Mouse (Mus musculus): ENCODE measurements around the gene Mcat.

The Mcat gene

DNA sequence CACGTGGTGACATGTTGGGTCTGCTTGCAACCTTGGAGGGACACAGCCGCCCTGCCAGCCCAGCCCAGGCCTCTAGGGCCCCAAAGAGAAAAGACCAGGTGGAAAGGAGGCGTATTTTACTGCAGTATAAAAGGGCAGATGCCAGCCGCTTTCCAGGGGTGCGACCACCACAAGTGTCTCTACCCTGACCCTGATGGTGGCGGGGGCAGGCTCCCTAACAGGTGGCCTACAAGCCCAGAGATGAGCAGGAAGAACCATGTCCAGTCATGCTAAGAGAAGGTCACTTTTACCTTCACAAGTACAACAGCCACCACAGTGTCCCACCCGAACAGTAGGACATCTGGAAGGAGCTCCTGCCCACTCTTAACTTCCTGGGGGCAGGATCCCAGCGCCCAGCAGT, 12.0 kb upstream of the Mcat start:
- DNase-seq (ENCODE audit: low spot score), result no peak

DNA sequence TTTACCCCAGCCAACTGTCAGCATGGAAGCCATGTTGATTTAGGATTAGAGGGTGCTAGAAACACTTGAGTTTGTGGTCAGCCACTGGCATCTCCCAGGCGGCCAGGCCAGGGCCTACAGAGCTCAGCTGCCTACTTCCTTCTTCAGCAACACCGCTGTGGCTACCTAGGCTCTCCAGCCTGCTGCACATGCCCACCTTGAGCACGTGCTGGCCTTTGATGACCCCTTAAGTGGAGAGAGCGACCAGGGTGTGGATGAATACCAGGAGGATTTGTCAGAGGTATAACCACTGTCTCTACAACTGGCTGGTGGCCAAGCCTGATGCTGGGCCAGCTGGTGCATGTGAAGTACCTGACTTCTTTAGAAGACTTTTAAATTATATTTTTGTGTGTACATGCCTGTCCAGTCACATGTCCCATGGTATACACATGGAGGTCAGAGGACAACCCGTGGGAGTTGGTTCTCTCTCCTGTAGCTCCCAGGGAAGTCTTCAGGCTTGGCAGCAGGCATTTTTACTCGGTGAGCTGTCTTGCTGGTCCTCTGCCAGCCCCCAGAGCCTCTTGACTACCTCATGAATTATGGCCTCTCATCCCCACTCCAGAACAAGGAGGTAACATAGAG, 11.3 kb upstream of the Mcat start:
- DNase-seq (ENCODE audit: low spot score), result no peak

DNA sequence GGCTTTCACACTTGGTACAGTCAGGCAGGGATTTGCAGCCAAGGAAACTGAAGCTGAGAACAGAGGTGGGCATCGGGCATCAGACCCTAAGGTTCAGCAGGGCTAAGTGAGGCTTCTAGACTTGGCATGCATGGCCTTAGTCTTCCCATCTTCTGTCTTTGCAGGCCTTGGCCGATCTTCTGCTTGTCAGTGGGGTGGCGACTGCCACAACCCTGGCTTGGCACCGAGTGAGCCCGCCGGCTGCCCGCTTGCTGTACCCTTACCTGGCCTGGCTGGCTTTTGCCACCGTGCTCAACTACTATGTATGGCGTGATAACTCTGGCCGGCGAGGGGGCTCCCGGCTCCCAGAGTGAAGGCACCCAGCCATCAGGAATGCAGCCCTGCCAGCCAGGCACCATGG, 10.0 kb upstream of the Mcat start:
- DNase-seq (ENCODE audit: low spot score), result no peak

DNA sequence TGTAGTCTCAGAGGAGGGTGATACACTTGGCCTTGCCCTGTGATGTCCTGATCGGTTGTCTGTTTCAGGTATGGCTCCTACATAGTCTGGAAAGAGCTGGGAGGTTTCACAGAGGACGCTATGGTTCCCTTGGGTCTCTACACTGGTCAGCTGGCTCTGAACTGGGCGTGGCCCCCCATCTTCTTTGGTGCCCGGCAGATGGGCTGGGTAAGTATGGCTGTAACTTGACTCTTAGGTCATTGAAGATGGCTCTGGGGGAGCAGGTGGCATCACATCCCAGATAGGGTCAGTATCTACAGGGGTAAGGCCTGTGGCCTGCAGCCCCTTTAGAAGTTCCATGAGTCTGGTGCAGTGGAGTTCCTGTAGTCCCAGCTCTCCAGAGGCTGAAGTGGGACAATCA, 8.5 kb upstream of the Mcat start:
- DNase-seq (ENCODE audit: low spot score), result no peak

DNA sequence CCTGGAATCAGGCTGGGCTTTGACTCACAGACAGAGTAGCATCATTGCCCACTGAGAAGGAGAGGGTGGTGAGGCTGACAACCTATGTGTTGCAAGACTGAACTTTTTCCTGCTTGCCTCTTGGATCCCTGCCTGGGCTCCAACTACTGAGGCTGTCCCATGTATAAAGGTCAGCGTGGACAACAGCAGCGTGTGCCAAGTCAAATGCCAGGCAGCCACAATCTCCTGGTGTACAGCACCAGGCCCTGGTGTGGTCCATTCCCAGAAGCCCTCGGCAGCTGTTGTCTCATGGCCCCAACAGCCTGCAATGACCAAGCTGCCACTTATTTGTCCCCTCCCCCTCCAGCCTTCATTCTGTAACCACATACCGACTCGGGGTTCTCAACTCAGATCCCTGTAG, 8.0 kb upstream of the Mcat start:
- no peak for DNase-seq (ENCODE audit: low spot score)

DNA sequence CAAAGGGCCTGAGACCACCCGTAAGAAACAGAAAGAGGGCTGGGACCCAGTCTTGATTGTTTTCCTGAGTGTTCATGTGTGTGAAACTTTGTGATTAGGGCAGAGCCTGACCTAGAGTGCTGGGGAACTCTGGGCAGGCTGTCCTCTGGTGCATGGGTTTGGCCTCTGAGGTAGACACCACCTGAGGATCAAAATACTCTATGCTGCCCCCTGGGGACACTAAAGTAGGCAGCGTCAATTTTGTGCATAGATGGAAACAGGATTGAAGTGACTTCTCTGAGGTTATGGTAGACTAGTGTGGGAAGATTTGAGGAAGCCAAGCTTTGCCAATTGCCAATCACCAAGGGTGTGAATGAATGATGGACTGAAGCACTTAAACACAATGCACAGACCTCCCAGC, 7.1 kb upstream of the Mcat start:
- DNase-seq (ENCODE audit: low spot score), result no peak

DNA sequence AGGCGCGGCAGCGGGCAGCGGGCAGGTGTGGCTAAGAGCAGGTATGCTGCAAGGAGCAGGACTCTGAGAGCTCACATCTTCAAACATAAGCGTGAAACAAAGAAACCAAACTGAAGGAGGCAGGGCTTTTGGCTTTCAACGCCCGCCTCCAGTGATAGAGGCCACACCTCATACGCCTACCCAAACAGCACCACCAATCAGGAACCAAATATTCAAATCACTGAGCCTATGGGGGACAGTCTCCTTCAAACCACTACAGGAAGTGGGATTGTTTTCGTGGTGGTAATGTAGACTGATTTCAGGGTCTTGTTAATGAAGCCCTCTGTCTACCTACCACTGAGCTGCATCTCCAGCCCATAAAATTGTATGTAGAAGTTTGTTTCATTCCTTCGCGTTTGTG, 6.1 kb upstream of the Mcat start:
- no peak for DNase-seq (ENCODE audit: low spot score)

DNA sequence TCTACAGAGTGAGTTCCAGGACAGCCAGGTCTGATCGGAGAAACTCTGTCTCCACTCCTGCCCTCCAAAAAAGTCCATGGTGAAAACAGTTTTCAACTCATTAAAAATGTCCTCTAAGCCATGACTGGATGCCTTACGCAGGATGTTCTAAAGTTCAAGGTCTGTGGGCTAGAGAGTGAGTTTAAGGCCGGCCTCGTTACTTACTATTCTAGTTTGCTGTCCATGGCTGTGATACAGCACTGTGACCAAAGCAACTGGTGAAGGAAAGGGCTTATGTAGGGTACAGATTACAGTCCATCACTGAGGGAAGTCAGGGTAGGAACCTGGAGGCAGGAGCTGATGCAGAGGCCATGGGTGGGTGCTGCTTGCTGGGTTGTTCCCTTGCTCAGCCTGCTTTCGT, 5.0 kb upstream of the Mcat start:
- no peak for DNase-seq (ENCODE audit: low spot score)

DNA sequence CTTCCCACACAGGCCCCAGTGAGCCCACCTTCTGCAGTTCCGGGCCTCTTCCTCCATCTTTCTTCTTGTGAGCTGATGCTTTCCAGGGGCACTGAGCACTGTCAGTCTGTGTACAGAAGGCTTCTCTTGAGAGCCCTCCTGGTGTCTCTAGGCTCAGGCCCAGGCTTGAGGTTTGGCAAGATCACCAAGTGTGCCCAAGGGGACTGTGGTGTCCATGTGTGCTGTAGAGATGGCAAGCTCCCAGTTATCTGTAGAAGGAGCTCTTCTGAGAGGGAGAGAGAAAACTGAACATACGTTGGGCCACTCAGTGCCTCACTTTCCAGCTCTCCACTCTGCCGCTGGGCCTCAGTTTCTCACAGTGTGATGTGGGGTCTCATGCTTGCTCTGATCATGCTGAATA, 4.1 kb upstream of the Mcat start:
- DNase-seq (ENCODE audit: low spot score), result no peak

DNA sequence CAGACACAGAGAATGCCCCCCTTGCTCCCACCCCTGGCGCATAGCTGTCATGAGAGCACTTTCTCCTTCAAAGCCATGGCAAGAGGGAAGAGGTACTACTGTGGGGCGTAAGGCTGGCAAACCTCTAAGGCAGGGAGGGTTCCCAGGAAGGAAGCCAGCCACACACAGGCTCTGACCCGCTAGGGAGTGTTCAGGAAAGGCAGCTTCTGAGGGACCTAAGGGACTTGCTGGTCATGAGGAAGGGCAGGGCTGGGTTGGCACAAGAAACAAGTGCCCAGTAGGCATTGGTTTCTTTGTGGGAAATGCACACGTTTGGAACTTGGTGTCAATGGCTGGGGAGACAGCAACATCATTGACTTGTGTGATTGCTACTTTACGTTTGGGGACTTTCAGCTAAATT, 2.4 kb upstream of the Mcat start:
- DNase-seq (ENCODE audit: low spot score), result no peak

DNA sequence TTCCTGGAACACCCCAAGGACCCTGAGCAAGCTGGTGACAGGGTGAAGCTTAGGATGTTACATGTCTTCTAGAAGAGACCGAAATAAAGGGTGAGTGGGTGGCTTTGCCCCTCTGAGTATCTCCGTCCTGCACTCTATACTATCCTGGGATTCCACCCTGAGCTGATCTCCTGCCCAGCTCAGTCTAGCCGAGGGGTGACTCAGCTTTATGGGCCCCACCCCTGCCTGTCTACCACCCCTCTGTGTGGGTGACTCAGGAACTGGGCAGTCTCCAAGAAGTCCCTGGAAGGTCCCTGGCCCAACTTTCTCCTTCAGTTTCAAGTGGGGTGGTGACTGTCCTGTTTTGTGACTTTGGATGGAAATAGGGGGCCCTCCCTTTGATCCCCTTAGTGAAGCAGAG, 1.8 kb upstream of the Mcat start:
- no peak for DNase-seq (ENCODE audit: low spot score)

DNA sequence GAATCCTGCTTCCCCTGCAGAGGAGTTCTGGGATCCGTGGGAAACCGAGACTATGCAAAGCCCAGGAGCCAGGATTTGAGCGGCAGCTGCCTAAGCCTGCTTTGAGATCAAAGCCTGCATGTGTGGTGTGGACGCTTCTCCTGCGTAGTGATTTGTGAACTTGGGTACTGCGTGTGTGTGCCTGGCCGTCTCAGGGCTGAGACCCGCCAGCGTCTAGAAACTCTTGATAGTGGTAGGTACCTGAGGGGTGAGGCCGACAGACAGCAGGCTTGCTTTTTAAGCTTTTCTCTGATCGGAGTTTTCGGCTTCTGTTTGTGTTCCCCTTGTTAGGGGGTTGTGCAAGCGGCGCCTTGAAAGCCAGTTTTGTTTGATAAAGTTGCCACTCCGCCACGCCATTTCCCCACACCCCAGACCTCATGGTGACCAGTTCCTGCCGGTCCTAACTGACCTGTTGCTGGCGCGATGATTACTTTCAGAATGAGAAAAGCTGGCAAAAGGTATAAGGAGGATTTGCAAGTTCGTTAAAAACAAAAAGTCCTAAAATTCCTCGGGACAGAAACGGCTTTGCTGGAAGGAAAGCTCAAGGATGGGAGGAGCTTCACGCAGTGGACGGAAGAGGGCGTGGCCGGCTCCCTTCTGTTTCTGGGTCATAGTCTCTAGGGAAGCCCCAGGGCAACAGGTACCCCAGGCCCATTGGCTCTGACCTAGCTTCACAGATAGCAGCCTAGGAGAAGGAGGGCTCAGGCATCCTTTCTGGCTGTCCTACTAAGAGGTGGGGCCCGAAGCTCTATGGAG, 467 bp upstream of the Mcat start:
- peak; percentile 65 for DNase-seq (ENCODE audit: low spot score)

DNA sequence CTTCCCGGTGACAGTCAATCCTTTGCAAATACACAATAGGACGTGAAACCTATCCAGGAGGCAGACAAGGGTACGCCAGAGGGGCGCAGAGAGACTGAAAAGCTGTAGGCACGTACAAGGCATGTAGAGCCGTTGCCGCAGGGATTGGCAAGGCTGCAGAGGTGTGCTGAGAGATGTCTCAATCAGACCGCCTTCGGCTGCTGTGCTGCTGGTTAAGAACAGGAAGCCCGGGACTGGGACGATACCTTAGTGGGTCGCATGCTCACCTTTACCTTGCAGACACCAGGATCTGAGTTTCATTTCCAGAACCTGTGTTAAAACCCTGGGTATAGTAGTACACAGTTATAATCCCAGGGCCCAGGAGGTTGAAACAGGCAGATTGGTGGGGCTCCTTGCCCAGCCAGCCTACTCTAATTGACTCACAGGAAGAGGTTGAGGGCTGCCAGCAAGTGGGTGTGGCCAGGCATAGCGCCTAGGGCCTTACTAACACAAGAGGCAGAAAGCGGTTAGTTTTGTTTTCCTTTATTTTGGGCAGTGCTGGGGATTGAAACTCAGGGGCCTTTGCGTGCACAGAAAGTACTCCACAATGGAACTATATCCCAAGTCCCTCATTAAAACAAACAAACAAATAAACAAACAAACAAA, 839 bp downstream of the Mcat start:
- DNase-seq (ENCODE audit: low spot score), result peak; percentile 65

DNA sequence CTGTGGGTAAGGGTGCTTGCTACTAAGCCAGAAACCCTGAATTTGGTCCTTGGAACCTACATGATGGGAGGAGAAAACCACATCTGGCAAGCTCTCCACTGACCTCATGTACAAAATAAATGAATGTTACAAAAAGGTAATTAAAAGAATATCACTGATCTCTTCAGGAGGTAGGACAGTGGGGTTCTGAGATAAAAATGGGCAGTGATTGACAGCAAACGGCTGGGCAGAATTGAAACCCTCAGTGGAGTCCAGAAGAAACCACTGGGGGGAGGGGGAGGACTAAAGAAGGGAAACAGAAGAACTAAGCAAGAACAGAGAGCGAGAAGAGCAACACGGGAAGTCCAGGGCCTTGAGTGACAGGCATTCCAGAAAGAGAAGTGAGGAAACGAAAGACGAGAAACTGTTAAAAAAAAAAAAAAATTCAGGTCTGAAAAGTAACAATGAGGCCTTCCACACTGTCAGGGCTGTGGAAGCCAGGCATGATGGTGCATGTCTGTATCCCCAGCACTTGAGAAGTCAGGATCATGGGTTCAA, 2.6 kb downstream of the Mcat start:
- DNase-seq (ENCODE audit: low spot score), result no peak

DNA sequence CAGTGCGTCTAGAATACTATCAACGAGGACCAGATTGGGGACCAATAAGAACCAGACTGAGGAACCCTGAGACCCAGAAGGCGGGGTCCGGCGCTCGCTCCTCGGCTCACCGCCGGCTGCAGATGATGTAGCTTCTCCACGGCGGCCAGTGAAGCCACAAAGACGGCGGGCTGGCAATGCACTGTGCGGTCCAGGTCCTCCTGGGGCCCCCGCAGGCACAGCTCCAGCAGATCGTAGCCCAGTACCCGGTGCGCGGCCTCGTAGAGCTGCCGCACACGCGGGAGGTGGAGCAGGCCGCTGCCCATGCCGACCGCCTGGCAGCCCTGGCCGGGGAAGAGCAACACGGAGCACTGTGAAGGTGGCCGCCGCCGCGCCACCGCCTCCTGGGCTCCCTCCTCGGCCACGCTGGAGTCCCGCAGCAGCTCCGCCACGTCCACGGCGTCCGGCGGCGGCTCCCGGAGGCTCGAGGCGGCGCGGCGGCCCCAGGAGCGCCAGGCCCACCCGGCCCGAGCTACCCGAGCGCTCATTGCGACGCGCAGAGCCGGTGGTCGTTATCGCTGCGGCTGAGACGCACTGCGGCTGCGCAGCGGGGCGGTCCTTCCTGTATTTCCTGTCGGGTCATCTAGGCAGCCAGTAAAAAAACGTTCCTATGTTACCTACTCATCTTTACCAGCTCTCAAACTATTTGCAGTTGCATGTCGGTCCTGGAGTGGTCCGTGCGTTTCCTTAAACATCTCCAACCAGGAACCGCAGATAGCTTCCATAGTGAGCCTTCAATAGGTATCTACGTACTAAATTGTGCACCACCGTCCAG, 8.2 kb downstream of the Mcat start:
- DNase-seq (ENCODE audit: low spot score), result peak; percentile 97

DNA sequence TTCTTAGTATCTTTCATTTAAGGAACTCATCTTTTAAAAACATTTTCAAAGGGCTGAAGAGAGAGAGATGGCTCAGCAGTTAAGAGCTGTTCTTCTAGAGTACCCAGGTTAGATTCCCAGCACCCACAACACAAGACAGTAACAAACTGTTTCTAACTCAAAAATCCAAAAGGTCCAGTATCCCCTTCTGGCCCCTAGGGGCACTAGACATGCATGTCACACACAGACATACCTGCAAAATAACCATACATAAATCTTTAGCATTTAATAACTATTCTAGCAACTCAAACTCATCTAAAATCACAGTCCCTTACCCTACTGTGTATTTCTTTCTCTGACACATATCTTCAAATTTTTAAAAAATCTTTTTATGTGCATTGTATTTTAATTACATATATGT, 9.8 kb downstream of the Mcat start:
- DNase-seq (ENCODE audit: low spot score), result no peak

DNA sequence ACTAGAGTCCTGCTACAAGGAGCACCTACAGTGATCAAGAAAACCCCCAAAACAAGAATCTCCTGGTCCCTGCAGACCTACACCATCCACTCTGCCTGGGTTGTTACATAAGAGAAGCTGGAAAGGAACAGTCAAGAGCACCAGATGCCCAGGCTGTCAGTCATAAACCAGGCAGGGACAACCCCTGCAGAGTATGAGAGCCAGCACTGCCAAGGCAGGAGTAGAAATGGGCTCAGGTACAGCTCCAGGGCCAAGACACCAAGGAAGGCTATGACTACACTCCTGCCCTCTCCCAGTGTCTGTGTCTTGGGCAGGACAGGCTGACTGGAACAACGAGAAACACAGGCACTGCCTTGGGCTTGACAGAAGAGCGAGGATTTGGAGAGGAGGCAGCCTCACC, 13.4 kb downstream of the Mcat start:
- no peak for DNase-seq (ENCODE audit: low spot score)

DNA sequence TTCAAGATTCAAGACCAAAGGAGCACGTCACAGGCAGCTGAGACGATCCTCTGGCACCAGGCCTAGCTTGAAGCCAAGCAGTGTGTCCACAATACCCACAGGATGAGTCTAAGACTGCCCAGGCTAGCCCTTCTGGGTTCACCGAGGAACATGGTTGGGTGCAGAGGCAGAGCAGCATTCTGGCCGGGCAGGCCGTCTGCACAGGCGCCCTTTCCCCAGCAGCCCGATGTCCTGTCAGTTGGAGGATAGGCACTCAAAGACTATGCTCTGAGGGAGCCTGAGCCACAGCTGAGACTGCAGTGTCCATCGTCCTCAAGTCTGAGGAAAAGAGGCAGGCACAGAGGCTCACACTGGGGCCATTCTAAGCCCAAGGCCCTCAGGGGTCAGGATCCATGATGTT, 16.4 kb downstream of the Mcat start:
- no peak for DNase-seq (ENCODE audit: low spot score)

DNA sequence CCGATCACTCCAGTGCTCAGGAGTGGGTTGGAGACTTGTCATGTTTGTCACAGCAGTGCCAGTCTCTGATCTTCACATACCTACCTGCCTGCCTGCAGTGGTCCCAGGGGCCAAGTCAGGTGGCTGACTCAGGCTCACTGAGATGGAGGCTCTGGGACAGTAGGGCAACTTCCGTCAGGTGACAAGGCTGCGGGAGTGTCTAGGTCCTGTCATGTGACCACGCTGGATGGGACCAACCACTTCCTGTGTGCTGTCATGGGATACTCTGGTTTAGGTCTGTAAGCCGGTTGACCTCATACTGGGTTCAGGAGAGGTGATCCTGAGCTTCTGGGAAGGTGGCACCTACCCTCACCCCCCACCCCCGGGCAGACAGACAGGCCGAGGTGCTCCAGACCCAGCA, 17.6 kb downstream of the Mcat start:
- no peak for DNase-seq (ENCODE audit: low spot score)

DNA sequence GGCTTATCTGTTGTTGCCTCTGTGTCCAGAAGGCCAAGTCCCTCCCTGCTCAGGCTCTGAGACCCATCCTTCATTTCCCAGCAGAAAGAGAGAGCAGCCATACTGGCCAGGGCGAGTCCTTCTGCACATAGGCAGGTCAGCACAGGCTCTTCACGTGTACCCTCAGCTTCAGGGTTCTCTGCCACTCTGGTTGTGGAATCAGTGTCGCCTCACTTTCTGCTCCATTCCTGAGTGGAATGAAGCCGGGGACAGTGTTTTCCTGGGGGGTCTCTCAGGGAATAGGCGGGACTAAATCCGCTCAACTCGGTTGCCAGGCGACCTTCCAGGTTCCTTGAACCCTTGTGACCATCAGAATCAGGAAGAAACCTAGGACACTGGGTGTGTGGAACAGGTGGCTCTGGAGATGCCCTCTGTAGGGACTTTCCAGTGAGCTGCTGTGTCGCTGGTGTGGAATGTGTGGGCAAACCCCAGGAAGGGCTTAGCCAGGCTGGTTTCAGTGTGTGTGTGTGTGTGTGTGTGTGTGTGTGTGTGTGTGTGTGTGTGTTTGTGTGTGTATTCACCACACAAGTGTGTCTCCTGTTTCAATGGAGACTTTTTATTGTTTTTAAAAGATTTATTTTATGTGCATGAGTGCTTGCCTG, 21.8 kb downstream of the Mcat start:
- DNase-seq (ENCODE audit: low spot score), result no peak

DNA sequence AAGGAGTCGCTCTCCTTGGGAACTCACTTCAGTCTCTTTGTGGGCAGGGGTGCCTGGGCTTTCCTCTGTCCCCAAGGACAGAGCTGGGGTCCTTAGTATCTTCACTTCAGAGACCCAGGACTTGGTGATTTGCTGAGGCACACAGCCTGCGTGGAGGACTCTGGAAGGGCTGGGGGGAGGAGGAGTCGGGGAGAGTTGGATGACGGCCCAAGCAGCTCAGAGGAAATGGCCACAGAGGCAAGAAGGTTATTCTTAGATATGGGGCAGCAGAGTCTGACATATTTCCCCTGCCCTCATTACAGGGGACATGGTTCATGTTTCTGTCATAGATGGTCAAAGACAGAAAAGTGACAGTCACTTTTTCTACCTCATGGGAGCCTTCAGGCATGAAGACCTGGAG, 23.7 kb downstream of the Mcat start:
- no peak for DNase-seq (ENCODE audit: low spot score)

DNA sequence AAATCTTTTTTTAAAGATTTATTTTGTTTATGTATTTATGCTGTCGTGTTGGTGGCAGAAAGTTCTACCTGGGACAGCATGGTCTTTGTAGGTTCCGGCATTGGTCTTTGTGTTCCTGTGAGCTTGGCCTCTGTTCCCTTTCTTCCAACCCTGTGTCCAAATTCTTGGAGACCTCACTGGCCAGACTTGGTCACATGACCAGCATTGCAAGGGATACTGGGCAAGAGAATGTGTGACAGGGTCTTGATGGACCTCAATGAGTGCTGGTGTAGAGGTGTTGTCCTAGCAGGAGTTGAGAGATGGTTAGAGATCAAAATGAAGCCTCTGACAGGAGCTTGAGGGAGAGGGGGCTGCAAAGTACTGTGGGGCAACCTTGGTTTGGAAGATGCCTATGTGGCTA, 24.7 kb downstream of the Mcat start:
- no peak for DNase-seq (ENCODE audit: low spot score)
